Mouse (Mus musculus) lung, postnatal 0 days (tissue): ENCODE measurements around the gene Mettl8. TPM values are rescaled to one million over a fixed set of nuclear protein-coding genes. Genes with fewer than 3 reads are reported as not detected.
A peak's percentile ranks its signal among the peaks of the same experiment; 100 is the strongest.

ENCODE experiments used
- ATAC-seq: fragments of 200-750 bp; cut with Nextera tagmentation; 2 replicates; pipeline ENCODE4 v1.8.0; 2017; ENCODE audit warnings: moderate library complexity
- DNase-seq: peaks from one replicate; pipeline ENCODE4 v3.0.0-alpha.2; 2016; ENCODE audit warnings: low spot score
- H3K27ac ChIP-seq: fragments of 300-500 bp; sonication (generic); 2 replicates; pipeline ENCODE4 v1.5.1; 2014; ENCODE audit warnings: antibody characterized with exemption, mild to moderate bottlenecking, low read length, mixed read lengths
- H3K27me3 ChIP-seq: fragments of 300-500 bp; sonication (generic); replicated peaks from 2 replicates; pipeline ENCODE4 v1.6.1; 2014; ENCODE audit warnings: low read length, mixed read lengths; ENCODE audit not compliant: insufficient read depth
- H3K36me3 ChIP-seq: fragments of 300-500 bp; sonication (generic); 2 replicates; pipeline ENCODE4 v1.6.1; 2014; ENCODE audit warnings: low read length, mixed read lengths; ENCODE audit not compliant: insufficient read depth
- H3K4me1 ChIP-seq: fragments of 300-500 bp; sonication (generic); 2 replicates; pipeline ENCODE4 v1.6.1; 2014; ENCODE audit warnings: antibody characterized with exemption, low read depth, low read length, mixed read lengths; ENCODE audit not compliant: insufficient read depth
- H3K4me2 ChIP-seq: fragments of 300-500 bp; sonication (generic); replicated peaks from 2 replicates; pipeline ENCODE4 v1.6.1; 2014; ENCODE audit warnings: low read depth, mild to moderate bottlenecking, low read length, moderate library complexity, mixed read lengths
- H3K4me3 ChIP-seq: fragments of 300-500 bp; sonication (generic); 2 replicates; pipeline ENCODE4 v1.5.1; 2014; ENCODE audit warnings: low read depth, low read length
- H3K9ac ChIP-seq: fragments of 300-500 bp; sonication (generic); replicated peaks from 2 replicates; pipeline ENCODE4 v1.6.1; 2014; ENCODE audit warnings: low read depth, mild to moderate bottlenecking
- H3K9me3 ChIP-seq: fragments of 300-500 bp; sonication (generic); 2 replicates; pipeline ENCODE4 v1.6.1; 2016; ENCODE audit warnings: low read length, mixed read lengths
- CTCF ChIP-seq: IDR thresholded peaks from 2 replicates; pipeline ENCODE4 v1.5.1; 2016; ENCODE audit warnings: antibody characterized with exemption, mild to moderate bottlenecking
- EP300 ChIP-seq: IDR thresholded peaks from 2 replicates; pipeline ENCODE4 v1.6.1; 2016; ENCODE audit warnings: antibody characterized with exemption, mild to moderate bottlenecking, control low read depth
- WGBS: fragments of 180-500 bp; shearing (Covaris S2); extraction: QIAGEN DNeasy Blood & Tissue Kit; methylation state at CpG from one replicate; pipeline ENCODE4 v1.1.7; 2014; 5-methylcytosine and 5-hydroxymethylcytosine counted together
- polyA plus RNA-seq: library from polyadenylated mRNA; unstranded; fragments of >200 nt; fragmentation: Nextera tagmentation; extraction: Ambion mirVana; gene quantifications from 2 replicates; pipeline ENCODE4 v1.2.1, GENCODE M21; 2015

Gene Mettl8
- polyA plus RNA-seq, 1 experiment from 2014 or later = 8.6 TPM

DNA sequence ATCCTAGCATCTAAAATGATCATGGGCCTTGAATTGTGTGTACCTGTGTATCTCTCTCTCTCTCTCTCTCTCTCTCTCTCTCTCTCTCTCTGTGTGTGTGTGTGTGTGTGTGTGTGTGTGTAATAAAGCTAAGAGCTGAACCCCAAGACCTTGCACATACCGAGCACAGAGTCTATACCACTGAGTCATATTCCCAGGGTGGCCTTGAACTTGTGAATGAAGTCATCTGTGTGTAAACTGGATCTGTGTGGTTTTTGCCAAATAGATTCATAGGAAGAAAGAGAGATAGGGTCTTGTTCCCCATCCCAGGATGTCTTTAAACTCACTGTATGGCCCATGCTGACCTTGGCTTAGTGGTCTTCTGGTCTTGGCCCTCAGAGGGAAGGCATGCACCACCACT, 121.9 kb downstream of the Mettl8 start:
- Histone ChIP-seq H3K9me3 (no peaks in the 10 kb centered on the region), H3K4me3 (no peak overlapping the region), H3K27ac (no peak overlapping the region), H3K36me3 (no peaks in the 10 kb centered on the region), H3K4me2 (no peak overlapping the region), H3K9ac (no peak overlapping the region), H3K27me3 (no peaks in the 10 kb centered on the region), H3K4me1 (no peaks in the 10 kb centered on the region)
- ATAC-seq (no peak), DNase-seq (no peak)
- WGBS = 88% methylated on average over 1 of the region's 1 CpGs
- TF ChIP-seq EP300 (no peak), CTCF (no peak)

DNA sequence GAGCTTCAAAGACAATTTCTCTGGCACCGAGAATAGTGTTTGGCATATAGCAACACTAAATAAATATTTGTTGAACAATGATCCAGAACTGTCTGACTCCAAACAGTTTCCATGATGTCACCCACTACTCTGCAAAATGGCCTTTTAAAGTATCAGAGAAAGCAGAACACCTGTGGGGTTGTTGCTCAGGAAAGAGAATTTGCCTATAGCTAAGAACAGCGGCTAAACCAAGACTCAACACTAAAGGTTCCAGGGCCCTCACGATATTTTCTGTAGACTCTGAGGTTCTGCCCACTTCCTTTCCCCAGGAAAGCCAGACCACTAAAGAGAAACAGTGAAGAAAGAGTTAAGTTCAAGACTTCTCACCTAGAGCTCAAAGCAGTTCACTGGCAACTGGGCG, 122.4 kb downstream of the Mettl8 start:
- DNase-seq (no peak), ATAC-seq (no peak)
- Histone ChIP-seq H3K27me3 (no peaks in the 10 kb centered on the region), H3K9me3 (no peaks in the 10 kb centered on the region), H3K4me1 (no peaks in the 10 kb centered on the region), H3K4me3 (no peak overlapping the region), H3K4me2 (no peak overlapping the region), H3K36me3 (no peaks in the 10 kb centered on the region), H3K27ac (no peak overlapping the region), H3K9ac (no peak overlapping the region)
- TF ChIP-seq EP300 (no peak), CTCF (no peak)
- WGBS = 56% methylated on average over 4 of the region's 4 CpGs

DNA sequence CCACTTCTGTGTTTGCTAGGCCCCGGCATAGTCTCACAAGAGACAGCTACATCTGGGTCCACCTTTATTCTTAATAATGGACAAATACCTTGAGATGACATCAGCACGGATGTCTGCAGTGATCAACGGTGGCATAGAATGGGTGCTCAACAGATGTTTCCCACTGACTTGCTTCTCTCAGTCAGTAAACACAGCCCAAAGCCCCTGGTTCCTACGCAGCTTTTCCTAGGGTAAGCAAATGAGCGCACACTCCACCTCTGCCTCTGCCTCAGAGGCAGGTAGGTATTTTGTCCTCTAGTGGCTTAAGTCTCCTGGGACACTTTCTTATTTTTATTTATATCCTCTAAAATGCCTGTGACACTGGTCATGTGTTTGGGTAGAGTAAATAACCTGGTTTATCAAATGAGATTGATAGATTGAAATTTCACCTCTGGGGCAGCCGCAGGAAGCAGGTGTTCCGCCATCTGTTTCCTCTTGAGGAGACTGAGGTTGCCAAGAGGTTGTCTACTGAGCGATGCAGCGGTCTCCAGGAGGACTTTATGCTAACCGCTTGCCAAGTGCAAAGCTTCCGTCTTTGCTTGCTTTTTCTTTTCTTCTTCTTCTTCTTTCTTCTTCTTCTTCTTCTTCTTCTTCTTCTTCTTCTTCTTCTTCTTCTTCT, 124.6 kb downstream of the Mettl8 start:
- no peaks in the 10 kb centered on the region for H3K9me3 ChIP-seq
- no peaks in the 10 kb centered on the region for H3K27me3 ChIP-seq
- H3K4me1 ChIP-seq = no peaks in the 10 kb centered on the region
- DNase-seq (no peak), ATAC-seq (no peak)
- no peak overlapping the region for H3K4me3 ChIP-seq
- no peaks in the 10 kb centered on the region for H3K36me3 ChIP-seq
- WGBS = 68% methylated on average over 11 of the region's 11 CpGs
- no peak overlapping the region for H3K4me2 ChIP-seq
- H3K27ac ChIP-seq = no peak overlapping the region
- no peak overlapping the region for H3K9ac ChIP-seq
- TF ChIP-seq CTCF (no peak), EP300 (no peak)

DNA sequence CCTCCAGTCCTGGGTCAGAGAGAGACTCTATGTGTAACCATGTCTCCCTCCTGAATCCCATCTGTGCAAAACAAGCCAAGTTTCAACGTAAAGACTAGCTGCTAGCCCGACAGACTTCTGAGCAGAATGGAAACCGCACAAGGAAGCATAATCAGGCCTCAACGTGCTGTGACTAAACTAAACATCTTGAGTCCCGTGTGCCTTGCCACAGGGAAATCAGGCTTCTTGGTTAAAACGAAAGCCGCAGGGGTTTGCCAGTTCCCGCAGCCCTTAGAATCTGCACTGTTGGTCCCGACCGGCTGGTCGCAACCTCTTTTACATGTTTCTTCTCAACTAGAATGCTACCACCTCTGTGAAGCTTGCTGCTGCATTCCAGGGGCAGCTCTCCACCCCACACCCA, 125.7 kb downstream of the Mettl8 start:
- WGBS = 81% methylated on average over 11 of the region's 11 CpGs
- Histone ChIP-seq H3K4me1 (no peaks in the 10 kb centered on the region), H3K9me3 (no peaks in the 10 kb centered on the region), H3K36me3 (no peaks in the 10 kb centered on the region), H3K9ac (no peak overlapping the region), H3K4me2 (no peak overlapping the region), H3K27ac (no peak overlapping the region), H3K4me3 (no peak overlapping the region), H3K27me3 (no peaks in the 10 kb centered on the region)
- DNase-seq (no peak), ATAC-seq (no peak)
- no peak for TF ChIP-seq CTCF
- TF ChIP-seq EP300 = no peak

DNA sequence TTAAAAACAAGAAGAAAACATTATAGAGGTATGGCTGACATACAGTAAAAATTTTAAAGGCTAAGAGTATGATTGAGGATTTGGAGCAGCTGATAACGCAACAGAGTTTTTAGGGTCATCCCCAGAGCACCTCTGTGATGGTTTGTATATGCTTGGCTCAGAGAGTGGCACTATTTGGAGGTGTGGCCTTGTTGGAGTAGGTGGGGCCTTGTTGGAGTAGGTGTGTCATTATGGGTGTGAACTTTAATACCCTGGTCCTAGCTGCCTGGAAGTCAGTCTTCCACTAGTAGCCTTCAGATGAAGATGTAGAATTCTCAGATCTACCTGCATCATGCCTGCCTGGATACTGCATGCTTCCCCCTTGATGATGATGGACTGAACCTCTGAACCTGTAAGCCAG, 131.3 kb downstream of the Mettl8 start:
- Histone ChIP-seq H3K9me3 (no peaks in the 10 kb centered on the region), H3K9ac (no peak overlapping the region), H3K27me3 (no peaks in the 10 kb centered on the region), H3K4me3 (no peak overlapping the region), H3K4me2 (no peak overlapping the region), H3K27ac (no peak overlapping the region), H3K4me1 (no peaks in the 10 kb centered on the region), H3K36me3 (no peaks in the 10 kb centered on the region)
- ATAC-seq (no peak), DNase-seq (no peak)
- WGBS = 87% methylated on average over 1 of the region's 1 CpGs
- TF ChIP-seq EP300 = no peak

DNA sequence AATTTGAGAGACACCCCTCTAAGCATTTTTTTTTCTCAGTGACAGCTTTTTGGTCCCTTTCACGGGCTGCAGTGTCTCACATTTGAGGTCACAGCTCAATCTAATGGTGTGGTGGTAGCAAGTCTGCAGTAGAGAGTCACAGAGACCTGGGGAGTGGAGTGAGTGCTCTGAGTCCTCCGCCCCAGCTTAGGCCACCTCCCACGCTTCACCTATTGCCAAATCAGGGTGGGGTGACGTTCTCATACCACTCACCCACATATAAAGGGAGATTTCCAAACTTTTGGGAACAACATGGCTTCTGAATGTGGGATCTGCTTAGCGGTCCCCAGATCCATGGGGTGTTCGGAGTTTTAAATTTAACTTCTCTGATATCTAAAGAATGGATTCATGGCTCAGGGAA, 132.6 kb downstream of the Mettl8 start:
- Histone ChIP-seq H3K4me3 (no peak overlapping the region), H3K27ac (no peak overlapping the region), H3K4me2 (peak overlapping the region; percentile 43), H3K9me3 (no peaks in the 10 kb centered on the region), H3K4me1 (no peaks in the 10 kb centered on the region), H3K27me3 (no peaks in the 10 kb centered on the region), H3K9ac (no peak overlapping the region), H3K36me3 (no peaks in the 10 kb centered on the region)
- DNase-seq (peak; percentile 44), ATAC-seq (peak; percentile 52; the same call in 1 of the 2 replicates)
- WGBS = 56% methylated on average over 6 of the region's 6 CpGs
- TF ChIP-seq EP300 = no peak
